Mouse (Mus musculus) thymus, adult 18-20 months (tissue): ENCODE measurements around the gene Rpgrip1l.

Experiments
- DNase-seq, 2 experiments: peaks; one replicate each; pipeline ENCODE4 v3.0.0; 2022; ENCODE audit warnings: mixed read lengths in 2 of 2

The Rpgrip1l gene

GRCm38 (mm10) chr8:91329056-91329455, 16.0 kb upstream of the Rpgrip1l start:
- no peak for DNase-seq

GRCm38 (mm10) chr8:91327471-91328205, 14.6 kb upstream of the Rpgrip1l start:
- DNase-seq, result no peak

- DNase-seq, result no peak
These were observed 13.9 kb upstream of the Rpgrip1l start for GRCm38 (mm10) chr8:91326946-91327345.

GRCm38 (mm10) chr8:91326018-91326417, 13.0 kb upstream of the Rpgrip1l start:
- no peak for DNase-seq

GRCm38 (mm10) chr8:91324916-91325315, 11.9 kb upstream of the Rpgrip1l start:
- DNase-seq, result no peak

GRCm38 (mm10) chr8:91324271-91324670, 11.2 kb upstream of the Rpgrip1l start:
- DNase-seq, result no peak

- no peak for DNase-seq
These were observed 10.4 kb upstream of the Rpgrip1l start for GRCm38 (mm10) chr8:91323511-91323910.

- DNase-seq, result no peak
These were observed 6.1 kb upstream of the Rpgrip1l start for GRCm38 (mm10) chr8:91318938-91319729.

- DNase-seq, result no peak
These were observed 4.6 kb upstream of the Rpgrip1l start for GRCm38 (mm10) chr8:91317567-91318227.

- DNase-seq, result no peak
These were observed 720 bp downstream of the Rpgrip1l start for GRCm38 (mm10) chr8:91312342-91312741.

- DNase-seq, result no peak
These were observed 8.3 kb downstream of the Rpgrip1l start for GRCm38 (mm10) chr8:91304481-91305386.

- DNase-seq, result no peak
These were observed 14.4 kb downstream of the Rpgrip1l start for GRCm38 (mm10) chr8:91298672-91299071.

- DNase-seq, result no peak
These were observed 17.3 kb downstream of the Rpgrip1l start for GRCm38 (mm10) chr8:91295786-91296185.

GRCm38 (mm10) chr8:91290576-91290975, 22.5 kb downstream of the Rpgrip1l start:
- DNase-seq, result no peak

- DNase-seq, result no peak
These were observed 26.8 kb downstream of the Rpgrip1l start for GRCm38 (mm10) chr8:91286237-91286636.

GRCm38 (mm10) chr8:91283815-91284214, 29.2 kb downstream of the Rpgrip1l start:
- no peak for DNase-seq

GRCm38 (mm10) chr8:91282655-91283054, 30.4 kb downstream of the Rpgrip1l start:
- DNase-seq, result no peak

- no peak for DNase-seq
These were observed 31.5 kb downstream of the Rpgrip1l start for GRCm38 (mm10) chr8:91281545-91281944.

GRCm38 (mm10) chr8:91280467-91281212, 32.4 kb downstream of the Rpgrip1l start:
- no peak for DNase-seq

GRCm38 (mm10) chr8:91278060-91278459, 35.0 kb downstream of the Rpgrip1l start:
- DNase-seq, result no peak

GRCm38 (mm10) chr8:91276337-91276736, 36.7 kb downstream of the Rpgrip1l start:
- DNase-seq, result no peak

- DNase-seq, result no peak
These were observed 39.6 kb downstream of the Rpgrip1l start for GRCm38 (mm10) chr8:91273493-91273892.
